Mouse (Mus musculus): ENCODE data around the gene Acbd4.
A peak's percentile ranks its signal among the peaks of the same experiment; 100 is the strongest.

GRCm38 (mm10) chr11:103116959-103117590, 15.6 kb downstream of the Acbd4 start:
- peak; percentile 21 for TF ChIP-seq CTCF (conservative IDR thresholded peaks at IDR 0.05; ENCODE audit: low read length)
- no peak for TF ChIP-seq POU5F1 (IDR thresholded peaks at IDR 0.05; ENCODE audit: borderline replicate concordance, low read length)
- no peak for TF ChIP-seq NANOG (IDR thresholded peaks at IDR 0.05; ENCODE audit: borderline replicate concordance, low read length)

Data from E14TG2a.4 (cell line).